Mouse (Mus musculus) erythroid progenitor cell, adult 5-6 weeks (primary cell): ENCODE results near the gene Abhd10. TPM values are rescaled to one million over a fixed set of nuclear protein-coding genes. Genes with fewer than 3 reads are reported as not detected.

Experiments used
- ATAC-seq: replicated peaks from 2 replicates; pipeline ENCODE4 v1.8.0; 2016; ENCODE audit warnings: moderate number of reproducible peaks, mild to moderate bottlenecking, moderate TSS enrichment, inconsistent platforms; ENCODE audit not compliant: poor library complexity, low FRiP score, severe bottlenecking
- total RNA-seq, 2 experiments: library from RNA; stranded (forward) in 1 of 2; stranded (reverse) in 1 of 2; fragments of 150-400 nt in 1 of 2; fragments of 186-747, 209-891 nt in 1 of 2; gene quantifications; 2 replicates each; pipeline versions ENCODE4 v1.2.3 to v1.2.4; 2015 to 2017; ENCODE audit warnings: low replicate concordance in 2 of 2

The Abhd10 gene
- total RNA-seq, 2 experiments from 2014 or later: 18.5 to 21.4 TPM

DNA sequence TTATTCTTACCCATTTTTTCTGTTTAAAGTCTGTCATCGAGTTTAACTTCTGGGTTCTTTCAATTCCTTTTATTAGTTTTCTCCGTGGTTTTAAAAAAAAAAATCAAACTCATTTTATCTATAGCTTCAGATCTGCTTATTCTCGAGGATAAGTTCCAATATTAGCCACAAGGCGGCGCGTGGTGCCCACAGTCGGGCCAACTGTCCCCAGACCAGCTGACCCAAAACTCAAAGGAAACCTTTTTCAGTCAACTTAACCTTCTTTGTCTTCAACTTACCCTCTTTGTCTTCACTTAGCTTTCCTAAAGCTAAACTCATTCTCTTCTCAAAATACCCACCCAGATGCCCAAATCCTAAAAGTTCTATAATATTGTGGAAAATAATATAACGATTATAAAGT is 57.9 kb downstream of the Abhd10 start:
- ATAC-seq: no peak

Other genes with a start within 250 kb of the Abhd10 start
- gene Gm609, start 250.0 kb downstream of the Abhd10 start, total RNA-seq (2015; ENCODE audit: low replicate concordance): not detected in 2 replicates
- not detected in 2 replicates for gene Gm609, start 250.0 kb downstream of the Abhd10 start, total RNA-seq (2017; ENCODE audit: low replicate concordance)
- 1.7 TPM in 1 of 2 replicates, not detected in the other for gene Gm17783, start 210.9 kb downstream of the Abhd10 start, total RNA-seq (2015; ENCODE audit: low replicate concordance)
- gene Gm17783, start 210.9 kb downstream of the Abhd10 start, total RNA-seq (2017; ENCODE audit: low replicate concordance): not detected in 2 replicates
- not detected in 2 replicates for gene Slc9c1, start 207.6 kb downstream of the Abhd10 start, total RNA-seq (2015; ENCODE audit: low replicate concordance)
- gene Slc9c1, start 207.6 kb downstream of the Abhd10 start, total RNA-seq (2017; ENCODE audit: low replicate concordance): not detected in 2 replicates
- gene Gcsam, start 132.6 kb downstream of the Abhd10 start, total RNA-seq (2015; ENCODE audit: low replicate concordance): not detected in 2 replicates
- not detected in 2 replicates for gene Gcsam, start 132.6 kb downstream of the Abhd10 start, total RNA-seq (2017; ENCODE audit: low replicate concordance)
- not detected in 2 replicates for gene BC016579, start 88.9 kb downstream of the Abhd10 start, total RNA-seq (2015; ENCODE audit: low replicate concordance)
- gene BC016579, start 88.9 kb downstream of the Abhd10 start, total RNA-seq (2017; ENCODE audit: low replicate concordance): not detected in 2 replicates
- gene Tmprss7, start 49.3 kb downstream of the Abhd10 start, total RNA-seq (2015; ENCODE audit: low replicate concordance): not detected in 2 replicates
- not detected in 2 replicates for gene Tmprss7, start 49.3 kb downstream of the Abhd10 start, total RNA-seq (2017; ENCODE audit: low replicate concordance)
- 1.4 and 2.5 TPM in 2 replicates for gene Tagln3, start 18.3 kb downstream of the Abhd10 start, total RNA-seq (2015; ENCODE audit: low replicate concordance)
- 0.30 TPM in 1 of 2 replicates, not detected in the other for gene Tagln3, start 18.3 kb downstream of the Abhd10 start, total RNA-seq (2017; ENCODE audit: low replicate concordance)
- 6.5 TPM in 1 of 2 replicates, not detected in the other for gene Phldb2, start 210.6 kb upstream of the Abhd10 start, total RNA-seq (2015; ENCODE audit: low replicate concordance)
- not detected in 2 replicates for gene Phldb2, start 210.6 kb upstream of the Abhd10 start, total RNA-seq (2017; ENCODE audit: low replicate concordance)